Mouse (Mus musculus) thymus, adult 2 months (tissue): ENCODE measurements at regions not wholly inside any gene's neighbourhood (a gene's known extent, or its start where the extent isn't known, plus 50 kb on each side); places are given as distances from the start of the nearest gene placed in this dataset.

Source experiments
- DNase-seq: peaks from one replicate; pipeline ENCODE4 v3.0.0; 2021
- H3K27ac ChIP-seq: fragments of 200-500 bp; 2 replicates; pipeline ENCODE4 v1.5.1; 2012; ENCODE audit warnings: low read length, control low read depth; ENCODE audit not compliant: control insufficient read depth, insufficient read depth
- H3K27me3 ChIP-seq: fragments of 200-500 bp; 2 replicates; pipeline ENCODE4 v1.6.1; 2012; ENCODE audit warnings: mild to moderate bottlenecking, low read length, moderate library complexity, mixed read lengths; ENCODE audit not compliant: control insufficient read depth, insufficient read depth
- H3K36me3 ChIP-seq: fragments of 200-500 bp; 2 replicates; pipeline ENCODE4 v1.6.1; 2012; ENCODE audit warnings: mild to moderate bottlenecking, low read length, moderate library complexity; ENCODE audit not compliant: control insufficient read depth, insufficient read depth
- H3K4me1 ChIP-seq: fragments of 200-500 bp; replicated peaks from 2 replicates; pipeline ENCODE4 v1.6.1; 2012; ENCODE audit warnings: low read length; ENCODE audit not compliant: control insufficient read depth, insufficient read depth
- H3K4me3 ChIP-seq: fragments of 200-500 bp; 2 replicates; pipeline ENCODE4 v1.5.1; 2012; ENCODE audit warnings: mild to moderate bottlenecking, low read length, control low read depth, moderate library complexity; ENCODE audit not compliant: control insufficient read depth, insufficient read depth
- CTCF ChIP-seq: fragments of 200-500 bp; IDR thresholded peaks from 2 replicates; pipeline ENCODE4 v1.5.1; 2012; ENCODE audit warnings: mild to moderate bottlenecking, control low read depth, low read length, moderate library complexity, borderline replicate concordance; ENCODE audit not compliant: control insufficient read depth, poor library complexity, insufficient read depth; ENCODE audit errors: extremely low read depth
- POLR2A ChIP-seq: fragments of 200-500 bp; IDR thresholded peaks from 2 replicates; pipeline ENCODE4 v1.6.1; 2012; ENCODE audit warnings: mild to moderate bottlenecking, low read length, control low read depth, moderate library complexity; ENCODE audit not compliant: control insufficient read depth, poor library complexity, insufficient read depth; ENCODE audit errors: extremely low read depth
- WGBS: fragments of 180-500 bp; shearing (Covaris S2); methylation state at CpG from one replicate; pipeline ENCODE4 v1.1.7; 2018; 5-methylcytosine and 5-hydroxymethylcytosine counted together

DNA sequence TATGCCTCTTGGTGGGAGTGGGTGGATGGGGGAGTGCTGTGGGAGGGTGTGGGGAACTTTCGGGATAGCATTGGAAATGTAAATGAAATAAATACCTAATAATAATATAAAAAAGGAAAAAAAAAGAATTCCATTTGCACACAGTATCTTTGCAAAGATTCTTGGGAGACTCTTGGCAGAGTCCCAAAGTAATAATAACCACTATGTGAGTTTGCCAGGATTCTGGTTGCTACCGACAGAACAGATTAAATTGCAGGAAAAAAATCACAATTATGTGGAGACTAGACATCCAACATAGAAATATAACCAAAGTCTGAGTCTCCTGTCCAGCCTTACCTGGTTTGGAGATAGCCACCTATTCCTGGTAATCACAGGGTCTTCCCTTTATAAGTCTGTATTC lies 75.6 kb upstream of the Fam49a start:
- H3K27me3 ChIP-seq = no peaks in the 10 kb centered on the region
- H3K4me1 ChIP-seq = no peaks in the 10 kb centered on the region
- H3K27ac ChIP-seq = no peak overlapping the region
- no peak for TF ChIP-seq POLR2A
- TF ChIP-seq CTCF = no peak
- 94% methylated on average over 2 of the region's 2 CpGs for WGBS
- H3K4me3 ChIP-seq = no peak overlapping the region
- no peak for DNase-seq
- H3K36me3 ChIP-seq = no peaks in the 10 kb centered on the region

- no peak for DNase-seq
- Histone ChIP-seq H3K27ac (no peak overlapping the region), H3K36me3 (no peaks in the 10 kb centered on the region), H3K27me3 (no peaks in the 10 kb centered on the region), H3K4me1 (no peaks in the 10 kb centered on the region), H3K4me3 (no peak overlapping the region)
- WGBS = 85% methylated on average over 1 of the region's 1 CpGs
- TF ChIP-seq POLR2A (no peak), CTCF (no peak)
These were observed 66.9 kb upstream of the Fam49a start for GRCm38 (mm10) chr12:12195066-12195465.

GRCm38 (mm10) chr12:12196627-12197026 lies 65.3 kb upstream of the Fam49a start:
- DNase-seq = no peak
- Histone ChIP-seq H3K27me3 (no peaks in the 10 kb centered on the region), H3K27ac (no peak overlapping the region), H3K4me1 (no peaks in the 10 kb centered on the region), H3K4me3 (no peak overlapping the region), H3K36me3 (no peaks in the 10 kb centered on the region)
- WGBS = 88% methylated on average over 3 of the region's 3 CpGs
- TF ChIP-seq CTCF = no peak
- no peak for TF ChIP-seq POLR2A

GRCm38 (mm10) chr12:12208216-12208615 lies 53.7 kb upstream of the Fam49a start:
- no peak for DNase-seq
- WGBS = 55% methylated on average over 1 of the region's 1 CpGs
- Histone ChIP-seq H3K27ac (no peak overlapping the region), H3K4me3 (no peak overlapping the region), H3K4me1 (no peaks in the 10 kb centered on the region), H3K36me3 (no peaks in the 10 kb centered on the region), H3K27me3 (no peaks in the 10 kb centered on the region)
- TF ChIP-seq POLR2A = no peak
- no peak for TF ChIP-seq CTCF
